Mouse (Mus musculus): Measurements from ENCODE around the gene Pcdh15. TPM values are rescaled to one million over a fixed set of nuclear protein-coding genes. Genes with fewer than 3 reads are reported as not detected.
A peak's percentile ranks its signal among the peaks of the same experiment; 100 is the strongest.

Pcdh15 gene
- 0.31 and 1.00 TPM in 2 replicates for polyA plus RNA-seq (2015; fragmentation: Nextera tagmentation; extraction: Ambion mirVana)

GRCm38 (mm10) chr10:73098966-73099845, at the start of gene Pcdh15:
TSS of gene Pcdh15 (plus strand) at chr10:73099342.
- peaks cover 64% of the 10 kb centered on the region for H3K27me3 ChIP-seq
- peaks cover 35% of the 10 kb centered on the region for H3K4me1 ChIP-seq
- H3K36me3 ChIP-seq = no peaks in the 10 kb centered on the region
- H3K27ac ChIP-seq = no peak within 1 kb of the TSS
- peak within 1 kb of the TSS; percentile 35; the same call in 1 of the 2 replicates for H3K9ac ChIP-seq
- ATAC-seq (replicated peaks; ENCODE audit: low FRiP score) = peak; percentile 41
- peak within 1 kb of the TSS; percentile 59 for H3K4me3 ChIP-seq (replicated peaks)
- under 1% methylated on average over 77 of the region's 79 CpGs for WGBS
- peak within 1 kb of the TSS; percentile 98 for H3K4me2 ChIP-seq
- no peaks in the 10 kb centered on the region for H3K9me3 ChIP-seq (replicated peaks)

GRCm38 (mm10) chr10:73052074-73052473, 47.1 kb upstream of the Pcdh15 start:
- ATAC-seq (replicated peaks; ENCODE audit: low FRiP score) = no peak
- 82% methylated on average over 6 of the region's 6 CpGs for WGBS
- no peak overlapping the region for H3K4me2 ChIP-seq
- H3K9ac ChIP-seq = no peak overlapping the region
- H3K4me3 ChIP-seq (replicated peaks) = no peak overlapping the region
- no peak overlapping the region for H3K27ac ChIP-seq
- no peaks in the 10 kb centered on the region for H3K27me3 ChIP-seq
- H3K4me1 ChIP-seq = no peaks in the 10 kb centered on the region
- no peaks in the 10 kb centered on the region for H3K9me3 ChIP-seq (replicated peaks)
- H3K36me3 ChIP-seq = no peaks in the 10 kb centered on the region

GRCm38 (mm10) chr10:73059726-73060230, 39.4 kb upstream of the Pcdh15 start:
- no peak overlapping the region for H3K27ac ChIP-seq
- H3K9ac ChIP-seq = no peak overlapping the region
- H3K4me2 ChIP-seq = no peak overlapping the region
- no peak overlapping the region for H3K4me3 ChIP-seq (replicated peaks)
- 79% methylated on average over 2 of the region's 2 CpGs for WGBS
- no peaks in the 10 kb centered on the region for H3K4me1 ChIP-seq
- no peaks in the 10 kb centered on the region for H3K27me3 ChIP-seq
- no peaks in the 10 kb centered on the region for H3K9me3 ChIP-seq (replicated peaks)
- no peak for ATAC-seq (replicated peaks; ENCODE audit: low FRiP score)
- H3K36me3 ChIP-seq = no peaks in the 10 kb centered on the region

GRCm38 (mm10) chr10:73086703-73087102, 12.4 kb upstream of the Pcdh15 start:
- no peak overlapping the region for H3K4me2 ChIP-seq
- H3K27me3 ChIP-seq = no peaks in the 10 kb centered on the region
- no peaks in the 10 kb centered on the region for H3K4me1 ChIP-seq
- 85% methylated on average over 5 of the region's 5 CpGs for WGBS
- H3K4me3 ChIP-seq (replicated peaks) = no peak overlapping the region
- H3K9ac ChIP-seq = no peak overlapping the region
- H3K9me3 ChIP-seq (replicated peaks) = no peaks in the 10 kb centered on the region
- no peak overlapping the region for H3K27ac ChIP-seq
- H3K36me3 ChIP-seq = no peaks in the 10 kb centered on the region
- ATAC-seq (replicated peaks; ENCODE audit: low FRiP score) = no peak

- peaks cover 58% of the 10 kb centered on the region for H3K27me3 ChIP-seq
- peaks cover 35% of the 10 kb centered on the region for H3K4me1 ChIP-seq
- 0 out of 2 replicates have a peak, but pooled peaks have one; percentile 17 for ATAC-seq (replicated peaks; ENCODE audit: low FRiP score)
- no peaks in the 10 kb centered on the region for H3K9me3 ChIP-seq (replicated peaks)
- H3K9ac ChIP-seq = no peak overlapping the region
- H3K36me3 ChIP-seq = no peaks in the 10 kb centered on the region
- H3K4me3 ChIP-seq (replicated peaks) = peak overlapping the region; percentile 39
- 2% methylated on average over 17 of the region's 17 CpGs for WGBS
- H3K27ac ChIP-seq = no peak overlapping the region
- H3K4me2 ChIP-seq = peak overlapping the region; percentile 98
These were observed 2.5 kb upstream of the Pcdh15 start for GRCm38 (mm10) chr10:73096531-73097135.

GRCm38 (mm10) chr10:73097176-73097575, 2.0 kb upstream of the Pcdh15 start:
- H3K4me2 ChIP-seq = peak overlapping the region; percentile 98
- peak overlapping the region; percentile 39 for H3K4me3 ChIP-seq (replicated peaks)
- peaks cover 35% of the 10 kb centered on the region for H3K4me1 ChIP-seq
- WGBS = 6% methylated on average over 7 of the region's 7 CpGs
- H3K27me3 ChIP-seq = peaks cover 62% of the 10 kb centered on the region
- ATAC-seq (replicated peaks; ENCODE audit: low FRiP score) = no peak
- H3K36me3 ChIP-seq = no peaks in the 10 kb centered on the region
- H3K9ac ChIP-seq = no peak overlapping the region
- no peaks in the 10 kb centered on the region for H3K9me3 ChIP-seq (replicated peaks)
- no peak overlapping the region for H3K27ac ChIP-seq

- H3K4me3 ChIP-seq (replicated peaks) = peak overlapping the region; percentile 59
- H3K27me3 ChIP-seq = peaks cover 64% of the 10 kb centered on the region
- peak overlapping the region; percentile 98 for H3K4me2 ChIP-seq
- WGBS = 1% methylated on average over 17 of the region's 17 CpGs
- H3K27ac ChIP-seq = no peak overlapping the region
- H3K36me3 ChIP-seq = no peaks in the 10 kb centered on the region
- H3K9me3 ChIP-seq (replicated peaks) = no peaks in the 10 kb centered on the region
- peaks cover 35% of the 10 kb centered on the region for H3K4me1 ChIP-seq
- H3K9ac ChIP-seq = no peak overlapping the region
- ATAC-seq (replicated peaks; ENCODE audit: low FRiP score) = no peak; the same call in 1 of the 2 replicates
These were observed 1.2 kb upstream of the Pcdh15 start for GRCm38 (mm10) chr10:73097979-73098378.

- peaks cover 63% of the 10 kb centered on the region for H3K27me3 ChIP-seq
- under 1% methylated on average over 37 of the region's 37 CpGs for WGBS
These were observed 702 bp downstream of the Pcdh15 start for GRCm38 (mm10) chr10:73099846-73100241.

GRCm38 (mm10) chr10:73103383-73103994, 4.3 kb downstream of the Pcdh15 start:
- Histone ChIP-seq H3K4me1 (peaks cover 17% of the 10 kb centered on the region; the same call in 1 of the 2 replicates), H3K27ac (no peak overlapping the region)

More at GRCm38 (mm10) chr10:73099846-73100241, 702 bp downstream of the Pcdh15 start:
- Histone ChIP-seq H3K36me3 (no peaks in the 10 kb centered on the region), H3K4me2 (peak overlapping the region; percentile 98), H3K9ac (peak overlapping the region; percentile 35; the same call in 1 of the 2 replicates), H3K4me1 (peaks cover 35% of the 10 kb centered on the region), H3K9me3 (replicated peaks) (no peaks in the 10 kb centered on the region), H3K27ac (no peak overlapping the region), H3K4me3 (replicated peaks) (peak overlapping the region; percentile 59)
- peak; percentile 94 for ATAC-seq (replicated peaks; ENCODE audit: low FRiP score)

GRCm38 (mm10) chr10:73105893-73106292, 6.8 kb downstream of the Pcdh15 start:
- Histone ChIP-seq H3K36me3 (no peaks in the 10 kb centered on the region), H3K4me3 (replicated peaks) (no peak overlapping the region), H3K4me2 (no peak overlapping the region), H3K9me3 (replicated peaks) (no peaks in the 10 kb centered on the region), H3K27ac (no peak overlapping the region), H3K27me3 (peaks cover 10% of the 10 kb centered on the region), H3K4me1 (no peaks in the 10 kb centered on the region), H3K9ac (no peak overlapping the region)
- ATAC-seq (replicated peaks; ENCODE audit: low FRiP score) = peak; percentile 67; the same call in 1 of the 2 replicates
- 51% methylated on average over 2 of the region's 2 CpGs for WGBS

More at GRCm38 (mm10) chr10:73103383-73103994, 4.3 kb downstream of the Pcdh15 start:
- H3K9me3 ChIP-seq (replicated peaks) = no peaks in the 10 kb centered on the region
- H3K9ac ChIP-seq = no peak overlapping the region
- H3K36me3 ChIP-seq = no peaks in the 10 kb centered on the region
- 78% methylated on average over 13 of the region's 13 CpGs for WGBS
- ATAC-seq (replicated peaks; ENCODE audit: low FRiP score) = no peak
- no peak overlapping the region for H3K4me3 ChIP-seq (replicated peaks)
- H3K27me3 ChIP-seq = peaks cover 34% of the 10 kb centered on the region
- no peak overlapping the region for H3K4me2 ChIP-seq

GRCm38 (mm10) chr10:73137985-73138384, 38.8 kb downstream of the Pcdh15 start:
- H3K4me2 ChIP-seq = no peak overlapping the region
- H3K36me3 ChIP-seq = no peaks in the 10 kb centered on the region
- ATAC-seq (replicated peaks; ENCODE audit: low FRiP score) = no peak
- WGBS = 40% methylated on average over 3 of the region's 3 CpGs
- no peak overlapping the region for H3K27ac ChIP-seq
- no peaks in the 10 kb centered on the region for H3K27me3 ChIP-seq
- H3K4me1 ChIP-seq = no peaks in the 10 kb centered on the region
- H3K9ac ChIP-seq = no peak overlapping the region
- H3K9me3 ChIP-seq (replicated peaks) = no peaks in the 10 kb centered on the region
- H3K4me3 ChIP-seq (replicated peaks) = no peak overlapping the region
